Mouse (Mus musculus): ENCODE measurements around the gene Cldn5. TPM values are rescaled to one million over a fixed set of nuclear protein-coding genes. Genes with fewer than 3 reads are reported as not detected.
A peak's percentile ranks its signal among the peaks of the same experiment; 100 is the strongest.

The Cldn5 gene
- total and polyA plus RNA-seq, 2 experiments, result 8.3 to 11.8 TPM

GRCm38 (mm10) chr16:18778461-18778860, 1.8 kb downstream of the Cldn5 start:
- H3K9ac ChIP-seq (ENCODE audit: low read depth, low read length), result peak overlapping the region; percentile 12; the same call in 1 of the 2 replicates
- no peaks in the 10 kb centered on the region for H3K4me1 ChIP-seq (ENCODE audit: control insufficient read depth, insufficient read depth, low read length)
- peak overlapping the region; percentile 70 for H3K4me3 ChIP-seq (ENCODE audit: insufficient read depth, low read depth, low read length)
- WGBS, result 74% methylated on average over 2 of the region's 2 CpGs
- TF ChIP-seq POLR2A (IDR thresholded peaks at IDR 0.05; ENCODE audit: extremely low read depth, insufficient read depth, low read length), result no peak
- no peak for TF ChIP-seq CTCF (IDR thresholded peaks at IDR 0.05; ENCODE audit: low read depth, low read length)
- no peaks in the 10 kb centered on the region for H3K79me2 ChIP-seq (ENCODE audit: control insufficient read depth, insufficient read depth, low read length)
- DNase-seq (ENCODE audit: extremely low read depth, low read depth, low spot score), result no peak
- peaks cover 4% of the 10 kb centered on the region; the same call in 1 of the 2 replicates for H3K27me3 ChIP-seq (ENCODE audit: control insufficient read depth, insufficient read depth, low read length)
- no peak overlapping the region for H3K27ac ChIP-seq (replicated peaks; ENCODE audit: insufficient read depth, low read depth, low read length)
- H3K36me3 ChIP-seq (ENCODE audit: control insufficient read depth, insufficient read depth, low read length), result no peaks in the 10 kb centered on the region

DNA sequence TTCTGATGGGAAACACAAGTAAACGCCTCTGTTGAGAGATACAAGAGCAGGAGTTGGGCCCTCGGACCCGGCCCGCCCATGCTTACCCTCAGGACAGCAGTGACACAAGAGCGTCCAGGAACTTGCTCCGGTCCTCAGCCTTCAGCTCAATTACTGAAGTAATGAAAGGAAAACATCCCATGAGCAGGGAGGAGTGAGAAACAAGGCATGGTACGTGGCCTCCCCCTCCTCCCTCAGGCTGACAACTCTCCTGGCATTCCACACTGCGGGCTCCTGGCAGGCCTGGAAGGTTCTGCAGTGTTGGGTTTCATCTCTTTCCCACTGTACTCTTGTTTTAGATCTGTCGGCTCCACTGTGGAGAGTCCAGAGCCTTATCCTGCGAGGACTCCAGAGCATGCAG, 5.2 kb downstream of the Cldn5 start:
- H3K4me3 ChIP-seq (ENCODE audit: insufficient read depth, low read depth, low read length), result no peak overlapping the region
- TF ChIP-seq CTCF (IDR thresholded peaks at IDR 0.05; ENCODE audit: low read depth, low read length) (no peak), POLR2A (IDR thresholded peaks at IDR 0.05; ENCODE audit: extremely low read depth, insufficient read depth, low read length) (no peak)
- no peak overlapping the region for H3K27ac ChIP-seq (replicated peaks; ENCODE audit: insufficient read depth, low read depth, low read length)
- DNase-seq (ENCODE audit: extremely low read depth, low read depth, low spot score), result no peak
- H3K4me1 ChIP-seq (ENCODE audit: control insufficient read depth, insufficient read depth, low read length), result no peaks in the 10 kb centered on the region
- 96% methylated on average over 10 of the region's 10 CpGs for WGBS
- H3K27me3 ChIP-seq (ENCODE audit: control insufficient read depth, insufficient read depth, low read length), result peaks cover 4% of the 10 kb centered on the region; the same call in 1 of the 2 replicates
- H3K79me2 ChIP-seq (ENCODE audit: control insufficient read depth, insufficient read depth, low read length), result no peaks in the 10 kb centered on the region
- H3K36me3 ChIP-seq (ENCODE audit: control insufficient read depth, insufficient read depth, low read length), result no peaks in the 10 kb centered on the region
- no peak overlapping the region for H3K9ac ChIP-seq (ENCODE audit: low read depth, low read length)

GRCm38 (mm10) chr16:18785025-18785424, 8.4 kb downstream of the Cldn5 start:
- no peaks in the 10 kb centered on the region for H3K4me1 ChIP-seq (ENCODE audit: control insufficient read depth, insufficient read depth, low read length)
- TF ChIP-seq POLR2A (IDR thresholded peaks at IDR 0.05; ENCODE audit: extremely low read depth, insufficient read depth, low read length), result no peak
- no peak for TF ChIP-seq CTCF (IDR thresholded peaks at IDR 0.05; ENCODE audit: low read depth, low read length)
- no peaks in the 10 kb centered on the region for H3K79me2 ChIP-seq (ENCODE audit: control insufficient read depth, insufficient read depth, low read length)
- no peaks in the 10 kb centered on the region for H3K36me3 ChIP-seq (ENCODE audit: control insufficient read depth, insufficient read depth, low read length)
- no peak for DNase-seq (ENCODE audit: extremely low read depth, low read depth, low spot score)
- 96% methylated on average over 7 of the region's 7 CpGs for WGBS
- H3K27me3 ChIP-seq (ENCODE audit: control insufficient read depth, insufficient read depth, low read length), result no peaks in the 10 kb centered on the region
- no peak overlapping the region for H3K27ac ChIP-seq (replicated peaks; ENCODE audit: insufficient read depth, low read depth, low read length)
- H3K4me3 ChIP-seq (ENCODE audit: insufficient read depth, low read depth, low read length), result no peak overlapping the region
- H3K9ac ChIP-seq (ENCODE audit: low read depth, low read length), result no peak overlapping the region

- no peak overlapping the region for H3K27ac ChIP-seq (replicated peaks; ENCODE audit: insufficient read depth, low read depth, low read length)
- no peak for DNase-seq (ENCODE audit: extremely low read depth, low read depth, low spot score)
- no peak overlapping the region for H3K4me3 ChIP-seq (ENCODE audit: insufficient read depth, low read depth, low read length)
- 87% methylated on average over 1 of the region's 1 CpGs for WGBS
- no peaks in the 10 kb centered on the region for H3K4me1 ChIP-seq (ENCODE audit: control insufficient read depth, insufficient read depth, low read length)
- H3K79me2 ChIP-seq (ENCODE audit: control insufficient read depth, insufficient read depth, low read length), result no peaks in the 10 kb centered on the region
- no peak overlapping the region for H3K9ac ChIP-seq (ENCODE audit: low read depth, low read length)
- no peaks in the 10 kb centered on the region for H3K27me3 ChIP-seq (ENCODE audit: control insufficient read depth, insufficient read depth, low read length)
- no peaks in the 10 kb centered on the region for H3K36me3 ChIP-seq (ENCODE audit: control insufficient read depth, insufficient read depth, low read length)
- TF ChIP-seq CTCF (IDR thresholded peaks at IDR 0.05; ENCODE audit: low read depth, low read length) (no peak), POLR2A (IDR thresholded peaks at IDR 0.05; ENCODE audit: extremely low read depth, insufficient read depth, low read length) (no peak)
These were observed 8.8 kb downstream of the Cldn5 start for GRCm38 (mm10) chr16:18785485-18785884.

DNA sequence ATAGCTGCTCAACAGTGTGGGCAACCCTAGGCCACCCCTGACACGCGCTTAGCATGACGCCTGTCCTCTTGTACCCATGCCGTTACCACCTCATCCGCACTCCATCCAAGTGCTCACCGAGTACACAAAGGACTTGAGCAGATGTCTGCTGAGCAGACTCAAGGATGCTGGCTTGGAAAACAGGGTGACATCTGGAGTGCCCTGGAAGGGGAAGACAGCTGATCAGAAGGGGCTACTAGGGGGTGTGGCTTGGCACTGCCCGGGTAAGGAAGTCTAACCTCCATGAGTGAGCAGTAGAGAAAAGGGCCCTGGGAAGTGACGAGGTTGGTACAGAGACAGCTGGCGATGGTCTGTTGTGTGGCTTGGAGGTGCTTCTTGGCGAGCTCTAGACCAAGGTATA, 10.0 kb downstream of the Cldn5 start:
- TF ChIP-seq POLR2A (IDR thresholded peaks at IDR 0.05; ENCODE audit: extremely low read depth, insufficient read depth, low read length) (no peak), CTCF (IDR thresholded peaks at IDR 0.05; ENCODE audit: low read depth, low read length) (no peak)
- no peaks in the 10 kb centered on the region for H3K36me3 ChIP-seq (ENCODE audit: control insufficient read depth, insufficient read depth, low read length)
- H3K9ac ChIP-seq (ENCODE audit: low read depth, low read length), result no peak overlapping the region
- no peaks in the 10 kb centered on the region for H3K4me1 ChIP-seq (ENCODE audit: control insufficient read depth, insufficient read depth, low read length)
- H3K27me3 ChIP-seq (ENCODE audit: control insufficient read depth, insufficient read depth, low read length), result no peaks in the 10 kb centered on the region
- no peak for DNase-seq (ENCODE audit: extremely low read depth, low read depth, low spot score)
- H3K27ac ChIP-seq (replicated peaks; ENCODE audit: insufficient read depth, low read depth, low read length), result no peak overlapping the region
- no peaks in the 10 kb centered on the region for H3K79me2 ChIP-seq (ENCODE audit: control insufficient read depth, insufficient read depth, low read length)
- WGBS, result 96% methylated on average over 10 of the region's 10 CpGs
- H3K4me3 ChIP-seq (ENCODE audit: insufficient read depth, low read depth, low read length), result no peak overlapping the region

DNA sequence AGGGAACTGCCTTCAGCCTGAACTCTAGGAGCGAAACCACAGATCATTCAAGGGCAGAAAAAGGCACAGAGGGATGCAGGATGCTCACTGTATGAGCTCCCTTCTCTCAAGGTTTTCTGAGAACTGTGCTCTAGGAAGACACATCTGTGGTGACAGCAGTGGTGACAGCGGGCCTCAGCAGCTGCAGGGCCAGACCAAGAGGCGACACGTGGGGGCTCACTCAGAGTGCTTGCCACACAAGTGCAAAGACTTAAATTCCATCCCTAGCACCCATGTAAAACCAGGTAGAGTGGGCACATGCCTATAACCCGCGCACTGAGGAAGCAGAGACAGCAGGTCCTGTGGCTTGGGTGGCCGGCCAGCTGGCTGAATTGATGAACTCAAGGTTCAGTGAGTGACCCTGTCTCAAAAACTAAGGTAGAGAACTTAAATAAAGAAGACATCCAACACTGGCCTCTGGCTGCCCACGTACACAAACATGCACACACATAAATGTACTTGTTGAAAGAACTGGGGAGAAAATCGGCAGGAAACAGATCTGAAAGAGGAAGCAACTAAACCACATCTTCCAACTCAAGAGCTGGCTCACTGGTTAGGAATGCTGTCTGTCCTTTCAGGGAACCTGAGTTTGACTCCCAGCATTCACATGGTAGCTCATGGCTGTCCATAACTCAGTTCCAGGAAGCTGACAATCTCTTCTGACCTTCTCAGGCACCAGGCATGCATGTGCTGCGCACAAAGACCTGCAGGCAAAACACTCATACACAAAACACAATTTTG, 12.2 kb downstream of the Cldn5 start:
- TF ChIP-seq POLR2A (IDR thresholded peaks at IDR 0.05; ENCODE audit: extremely low read depth, insufficient read depth, low read length) (no peak), CTCF (IDR thresholded peaks at IDR 0.05; ENCODE audit: low read depth, low read length) (no peak)
- Histone ChIP-seq H3K79me2 (ENCODE audit: control insufficient read depth, insufficient read depth, low read length) (no peaks in the 10 kb centered on the region), H3K9ac (ENCODE audit: low read depth, low read length) (no peak overlapping the region), H3K4me3 (ENCODE audit: insufficient read depth, low read depth, low read length) (no peak overlapping the region), H3K4me1 (ENCODE audit: control insufficient read depth, insufficient read depth, low read length) (no peaks in the 10 kb centered on the region), H3K27ac (replicated peaks; ENCODE audit: insufficient read depth, low read depth, low read length) (no peak overlapping the region), H3K27me3 (ENCODE audit: control insufficient read depth, insufficient read depth, low read length) (no peaks in the 10 kb centered on the region), H3K36me3 (ENCODE audit: control insufficient read depth, insufficient read depth, low read length) (no peaks in the 10 kb centered on the region)
- 94% methylated on average over 10 of the region's 10 CpGs for WGBS
- no peak for DNase-seq (ENCODE audit: extremely low read depth, low read depth, low spot score)
